Mouse (Mus musculus) CH12F3 (cell line): ENCODE results near the gene Galnt9.

Experiments used
- in situ Hi-C: fragments of 300-500 bp; cut with MboI; formaldehyde crosslinking; loops from 2 replicates; pipeline ENCODE4 v1.14.3; 2020; ENCODE audit warnings: low sequenced_read_pairs

The Galnt9 gene

DNA sequence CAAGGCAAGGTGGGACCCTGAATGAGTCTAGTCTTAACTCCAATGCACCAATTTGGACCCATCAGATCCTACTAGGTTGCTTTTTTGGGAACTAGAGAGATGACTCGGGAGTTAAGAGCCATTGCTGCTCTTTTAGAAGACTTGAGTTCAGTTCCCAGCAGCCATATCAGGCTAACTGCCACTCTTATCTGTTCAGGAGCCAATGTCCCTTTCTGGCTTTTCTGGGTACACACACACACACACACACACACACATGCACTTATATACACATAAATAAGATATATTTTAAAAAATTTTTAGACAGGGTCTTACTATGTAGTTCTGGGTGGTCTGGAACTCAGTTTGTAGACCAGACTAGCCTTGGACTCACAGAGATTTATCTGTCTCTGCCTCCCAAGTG lies 9.8 kb upstream of the Galnt9 start:
- in situ Hi-C loops: no loop called here

GRCm38 (mm10) chr5:110535964-110536363 lies 8.2 kb upstream of the Galnt9 start:
- in situ Hi-C loops: no loop called here

- in situ Hi-C loops: no loop called here
These were observed 3.2 kb upstream of the Galnt9 start for GRCm38 (mm10) chr5:110540947-110541346.

DNA sequence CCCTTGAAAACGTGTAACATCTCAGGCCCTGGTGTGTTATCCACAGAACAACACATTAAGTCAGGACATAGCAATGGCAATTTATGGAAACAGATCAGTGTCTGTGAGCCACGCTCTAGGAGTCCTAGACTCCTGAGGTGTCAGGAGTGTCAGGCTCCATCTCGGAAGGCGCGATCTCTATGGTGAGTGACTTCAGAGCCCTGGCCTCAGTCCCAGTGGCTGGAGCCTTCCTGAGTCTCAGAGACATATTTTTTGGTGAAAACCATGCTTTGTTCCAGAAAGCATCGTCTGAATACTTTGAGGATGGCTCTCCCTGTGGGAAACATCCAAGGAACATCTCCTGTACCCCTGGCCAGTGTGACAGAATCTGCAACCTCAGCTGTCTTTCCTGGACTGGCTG lies 2.7 kb upstream of the Galnt9 start:
- in situ Hi-C loops: no loop called here

GRCm38 (mm10) chr5:110544691-110545069 lies 525 bp downstream of the Galnt9 start:
- in situ Hi-C loops: no loop called here

DNA sequence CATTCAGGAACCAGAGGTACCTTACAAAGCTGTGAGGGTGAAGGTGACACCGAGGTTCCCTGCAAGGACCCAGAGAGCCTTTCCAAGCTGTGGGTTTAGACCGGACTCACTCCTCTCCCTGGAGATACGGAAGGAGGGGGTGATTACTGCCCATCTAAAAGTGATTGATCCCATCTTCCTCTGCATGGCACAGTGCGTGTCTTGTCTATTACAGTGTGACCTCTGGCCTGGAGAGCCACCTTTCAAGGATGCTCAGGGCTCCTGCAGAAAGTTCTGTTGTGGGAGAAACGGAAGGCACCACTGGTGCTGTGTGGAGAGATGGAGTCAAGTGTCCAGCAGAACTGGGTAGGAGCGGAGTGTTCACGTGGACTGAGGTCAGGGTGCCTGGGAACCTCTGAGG lies 1.2 kb downstream of the Galnt9 start:
- in situ Hi-C loops: no loop called here

DNA sequence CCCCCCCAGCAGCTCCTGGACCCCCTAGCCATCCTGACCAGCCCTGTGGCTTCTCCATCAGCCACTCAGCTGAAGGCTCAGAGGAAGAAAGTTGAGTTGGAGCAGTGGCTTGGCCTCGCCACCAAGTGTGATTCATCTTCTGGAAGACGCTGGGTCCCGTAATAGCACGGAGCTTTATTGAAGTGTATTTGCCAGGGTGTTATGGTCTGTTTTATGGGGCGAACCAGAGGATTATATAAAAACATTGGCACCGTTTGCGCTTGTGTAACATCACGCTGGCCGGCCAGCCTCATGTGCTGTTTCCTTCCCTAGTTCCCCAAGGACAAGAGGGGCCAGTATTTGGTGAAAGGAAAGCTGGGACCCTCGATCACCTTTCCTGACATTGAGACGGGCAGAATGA lies 2.0 kb downstream of the Galnt9 start:
- in situ Hi-C loops: no loop called here

DNA sequence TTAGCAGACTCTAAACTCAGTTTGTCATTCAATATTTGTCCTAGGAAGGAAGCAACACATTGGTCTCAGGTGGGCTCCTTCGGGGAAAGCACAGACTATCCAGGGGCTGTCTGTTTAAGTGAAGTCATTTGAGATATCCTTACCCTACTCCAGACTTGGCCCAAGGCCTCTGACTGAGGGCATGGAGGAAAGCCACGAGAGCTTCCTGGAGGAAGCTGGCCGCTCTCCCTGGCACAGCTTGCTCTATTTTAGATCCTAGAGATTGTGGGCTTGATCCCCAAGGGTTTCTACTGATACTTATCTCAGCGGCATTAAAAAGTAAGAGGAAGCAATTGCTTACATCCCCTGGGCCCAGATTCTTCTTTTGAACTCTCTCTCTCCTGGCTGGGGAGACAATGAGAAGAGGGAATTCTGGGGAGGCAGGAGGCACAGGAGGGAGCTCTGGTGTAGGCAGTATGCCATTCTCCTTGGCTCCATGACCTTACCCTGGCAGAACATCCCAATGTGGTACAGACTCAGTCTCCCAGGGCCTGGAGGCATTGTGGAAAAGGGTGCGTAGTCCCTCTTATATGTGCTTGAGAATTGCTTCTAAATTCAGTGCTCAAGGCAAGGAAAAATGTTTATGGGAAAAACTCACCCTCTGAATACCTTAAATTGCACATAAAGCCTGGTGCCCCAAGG lies 2.7 kb downstream of the Galnt9 start:
- in situ Hi-C loops: no loop called here

DNA sequence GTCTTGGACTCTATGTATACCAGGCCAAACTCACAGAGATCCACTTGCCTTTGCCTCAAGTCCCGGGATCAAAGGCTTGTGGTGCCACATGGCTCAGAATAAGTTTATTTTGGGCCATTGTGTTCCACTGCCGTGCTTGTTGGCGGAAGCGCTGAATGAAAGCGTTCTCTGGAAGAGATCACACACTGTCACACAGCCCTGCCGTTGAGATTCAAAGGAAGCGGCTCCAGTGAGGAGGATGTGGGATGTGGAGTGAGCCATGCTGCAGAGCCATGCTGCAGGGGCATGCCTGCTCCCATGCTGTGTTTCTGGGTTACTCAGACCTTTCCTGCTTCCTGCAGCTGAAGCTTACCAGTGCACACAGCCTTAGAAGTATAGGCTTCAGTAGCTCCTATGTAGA lies 4.3 kb downstream of the Galnt9 start:
- in situ Hi-C loops: no loop called here

DNA sequence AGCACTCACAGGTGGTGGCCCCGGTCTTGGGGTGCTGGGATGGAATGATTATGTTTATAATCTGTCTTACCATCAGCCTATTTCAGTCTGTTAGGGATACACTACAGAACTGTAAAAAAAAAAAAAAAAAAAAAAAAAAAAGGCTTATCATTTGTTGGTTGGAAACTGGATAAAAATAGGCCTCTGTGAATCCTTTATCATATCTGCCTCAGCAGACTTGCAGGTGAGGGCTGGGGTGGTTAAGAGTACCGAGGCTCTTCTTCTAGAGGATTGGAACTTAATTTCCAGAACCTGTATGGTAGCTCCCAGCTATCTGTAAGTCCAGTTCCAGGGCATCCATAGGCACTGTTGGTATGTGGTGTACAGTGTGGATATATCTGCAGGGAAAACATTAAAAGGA lies 6.0 kb downstream of the Galnt9 start:
- in situ Hi-C loops: no loop called here

DNA sequence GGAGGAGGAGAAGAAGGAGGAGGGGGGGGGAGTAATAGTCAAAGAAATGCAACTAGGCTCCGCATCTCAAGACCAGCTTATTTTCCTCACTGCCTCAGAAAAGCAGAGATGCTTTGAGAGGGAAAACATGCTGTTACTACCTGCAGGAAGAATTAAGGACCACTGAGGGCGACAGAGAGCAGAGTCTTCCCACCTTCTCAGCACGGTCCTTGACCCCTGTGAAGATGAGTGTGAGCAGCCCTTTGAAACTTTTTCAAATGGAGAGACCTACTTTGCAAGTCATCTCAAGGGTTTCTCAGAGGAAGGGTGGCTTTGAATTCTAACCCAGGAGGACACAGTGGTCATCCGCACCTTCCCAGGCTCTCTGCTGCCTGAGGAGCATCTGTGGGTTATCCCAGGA lies 6.7 kb downstream of the Galnt9 start:
- in situ Hi-C loops: no loop called here

DNA sequence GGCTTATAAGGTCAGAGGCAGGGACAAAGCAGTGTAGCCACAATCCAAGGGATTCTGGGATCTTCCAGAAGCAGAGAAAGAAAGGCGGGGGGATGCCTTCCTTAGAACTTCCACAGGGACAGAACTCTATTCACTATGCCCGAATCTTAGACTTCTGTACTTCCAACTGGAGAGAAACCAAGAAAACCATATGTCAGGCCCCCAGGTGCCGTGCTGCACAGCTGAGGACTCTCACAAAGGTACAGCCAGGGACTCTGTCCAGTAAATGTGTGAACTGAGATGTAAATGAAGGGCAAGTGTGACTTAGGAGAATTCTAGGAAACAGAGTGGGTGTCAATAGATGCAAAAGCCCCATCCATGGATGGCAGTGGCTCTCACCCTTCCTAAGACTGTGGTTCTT lies 7.8 kb downstream of the Galnt9 start:
- in situ Hi-C loops: no loop called here

DNA sequence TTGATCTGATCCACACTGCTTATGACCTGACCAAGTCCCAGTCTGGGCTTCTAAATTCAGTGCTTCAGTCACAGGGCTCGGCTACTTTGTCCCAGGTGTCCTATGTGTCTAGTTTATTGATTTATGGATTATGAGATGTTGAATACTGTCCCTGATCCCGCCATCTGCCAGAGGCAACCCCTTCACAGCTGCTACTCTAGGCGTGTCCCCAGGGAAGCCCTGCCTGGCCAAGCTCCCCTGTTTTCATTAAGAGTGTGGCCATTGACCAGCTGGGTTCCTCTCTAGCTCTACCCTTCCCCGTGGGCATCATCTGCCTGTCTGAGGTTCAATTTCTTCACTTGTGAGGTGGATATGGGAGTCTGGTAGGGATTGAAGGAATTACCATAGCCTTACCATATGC lies 9.2 kb downstream of the Galnt9 start:
- in situ Hi-C loops: no loop called here

- in situ Hi-C loops: no loop called here
These were observed 11.0 kb downstream of the Galnt9 start for GRCm38 (mm10) chr5:110555198-110555597.

GRCm38 (mm10) chr5:110558368-110558767 lies 14.2 kb downstream of the Galnt9 start:
- in situ Hi-C loops: no loop called here

GRCm38 (mm10) chr5:110559679-110560078 lies 15.5 kb downstream of the Galnt9 start:
- in situ Hi-C loops: no loop called here

GRCm38 (mm10) chr5:110562741-110563326 lies 18.7 kb downstream of the Galnt9 start:
- in situ Hi-C loops: no loop called here

DNA sequence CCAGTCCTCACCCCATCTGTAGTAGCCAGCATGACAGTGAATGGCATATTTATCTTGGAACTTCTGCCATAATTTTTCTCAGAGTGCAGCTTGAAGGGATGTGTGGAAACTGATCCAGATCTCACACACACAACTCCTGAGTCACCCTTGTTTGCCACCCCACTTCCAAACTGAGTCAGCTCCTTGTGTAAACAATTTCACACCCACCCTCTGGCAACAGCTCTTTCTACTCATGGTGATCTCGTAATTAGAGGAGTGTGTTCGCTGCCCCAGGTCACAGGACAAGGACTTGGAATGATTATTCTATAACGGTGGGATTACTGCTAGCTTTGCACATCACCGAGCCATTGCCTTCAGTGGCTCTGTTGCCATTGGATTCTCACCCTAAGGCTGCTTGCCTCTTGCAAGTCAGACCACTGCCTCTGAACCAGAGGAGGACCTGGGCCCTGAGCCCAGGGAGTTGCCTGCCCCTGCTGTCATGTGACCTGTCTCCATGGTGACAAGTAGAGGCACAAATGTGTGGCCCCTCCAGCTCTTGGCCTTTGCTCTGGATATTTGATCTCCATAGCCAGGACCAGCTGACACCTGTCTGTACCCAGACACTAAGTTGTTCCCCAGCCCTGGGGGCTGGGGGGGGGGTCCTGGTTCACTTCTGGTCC lies 21.0 kb downstream of the Galnt9 start:
- in situ Hi-C loops: no loop called here

DNA sequence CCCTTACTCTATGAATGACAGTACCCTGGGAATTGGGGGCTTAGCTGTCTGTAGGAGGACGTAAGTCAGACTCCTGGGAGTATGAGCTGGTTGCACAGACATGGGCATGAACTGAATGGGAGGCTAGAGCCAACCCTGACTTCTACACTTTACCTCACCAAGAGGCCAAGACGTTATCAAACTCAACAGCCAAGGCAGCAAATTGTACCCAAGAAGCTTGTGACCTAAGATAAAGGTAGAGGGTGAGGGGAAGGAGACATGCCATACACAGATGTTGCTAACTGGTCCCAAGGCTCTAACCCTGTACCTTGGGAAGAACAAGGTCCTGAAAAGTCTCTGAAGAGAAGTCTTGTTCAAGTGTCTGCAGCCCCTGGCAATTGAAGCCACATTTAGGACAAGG lies 23.4 kb downstream of the Galnt9 start:
- in situ Hi-C loops: no loop called here

DNA sequence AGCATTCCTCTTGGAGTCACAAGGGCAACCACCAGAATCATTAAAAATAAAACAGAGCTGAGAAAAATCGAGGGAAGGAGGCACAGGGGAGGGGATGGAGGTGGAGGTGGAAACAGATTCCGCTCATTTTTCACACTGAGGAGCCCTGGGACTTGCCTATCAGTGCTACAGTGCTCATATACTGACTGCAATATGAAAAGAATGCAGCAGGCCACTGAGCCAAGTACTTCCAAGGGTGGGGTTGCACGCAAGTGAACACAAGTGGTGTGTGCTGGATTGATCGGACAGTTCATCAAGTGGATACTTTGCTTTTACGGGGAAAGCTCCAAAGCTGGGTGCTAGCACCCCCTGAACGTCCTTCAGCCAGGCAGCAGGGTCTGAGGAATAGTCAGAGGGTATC lies 30.7 kb downstream of the Galnt9 start:
- in situ Hi-C loops: no loop called here

GRCm38 (mm10) chr5:110579296-110579695 lies 35.1 kb downstream of the Galnt9 start:
- in situ Hi-C loops: no loop called here

GRCm38 (mm10) chr5:110580569-110581239 lies 36.5 kb downstream of the Galnt9 start:
- in situ Hi-C loops: no loop called here
